Mouse (Mus musculus): Measurements from ENCODE around the gene Atg10. TPM values are rescaled to one million over a fixed set of nuclear protein-coding genes. Genes with fewer than 3 reads are reported as not detected.

Atg10 gene
- total RNA-seq, 2 experiments from 2014 or later = 12.1 to 14.7 TPM

- DNase-seq (ENCODE audit: low spot score in 2 of 2) = no peak
Measured at GRCm38 (mm10) chr13:90894819-90895218, 328.9 kb downstream of the Atg10 start.

GRCm38 (mm10) chr13:90890111-90890510 is 333.7 kb downstream of the Atg10 start:
- DNase-seq (ENCODE audit: low spot score in 2 of 2) = no peak

DNA sequence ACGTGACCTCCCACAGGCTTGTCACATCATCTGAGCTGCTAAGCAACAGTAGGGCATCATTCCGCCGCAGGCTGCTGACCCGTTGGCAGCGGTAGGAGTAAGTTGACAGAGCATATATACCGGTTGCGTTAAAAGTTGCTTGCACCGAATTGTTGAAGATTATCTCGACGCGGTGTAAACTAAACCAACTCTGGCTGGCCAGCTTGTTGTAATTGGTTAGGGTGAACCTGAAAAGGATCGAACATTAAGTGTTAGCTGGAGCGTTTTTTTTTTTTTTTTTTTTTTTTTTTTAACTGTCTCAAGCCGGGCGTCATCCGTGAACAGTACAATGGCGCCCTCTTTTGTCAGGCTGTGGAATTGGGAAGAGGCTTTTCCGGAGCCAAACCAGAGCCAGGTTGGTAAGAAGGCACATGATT is 337.2 kb downstream of the Atg10 start:
- DNase-seq (ENCODE audit: low spot score in 2 of 2) = peak; percentile 73 to 83

GRCm38 (mm10) chr13:90885856-90886532 is 337.8 kb downstream of the Atg10 start:
- no peak for DNase-seq (ENCODE audit: low spot score in 2 of 2)

Other genes with a start within 250 kb of the Atg10 start
- 10 to 100 TPM; 92.4 to 93.6 TPM for gene Ssbp2, start 236.3 kb upstream of the Atg10 start, total RNA-seq (2021)